Mouse (Mus musculus) NIH3T3 (cell line): ENCODE measurements around the gene Vopp1.
A peak's percentile ranks its signal among the peaks of the same experiment; 100 is the strongest.

Experiments
- DNase-seq: peaks from one replicate; pipeline ENCODE4 v3.0.0-alpha.2; 2012; ENCODE audit warnings: low read depth

Gene Vopp1

DNA sequence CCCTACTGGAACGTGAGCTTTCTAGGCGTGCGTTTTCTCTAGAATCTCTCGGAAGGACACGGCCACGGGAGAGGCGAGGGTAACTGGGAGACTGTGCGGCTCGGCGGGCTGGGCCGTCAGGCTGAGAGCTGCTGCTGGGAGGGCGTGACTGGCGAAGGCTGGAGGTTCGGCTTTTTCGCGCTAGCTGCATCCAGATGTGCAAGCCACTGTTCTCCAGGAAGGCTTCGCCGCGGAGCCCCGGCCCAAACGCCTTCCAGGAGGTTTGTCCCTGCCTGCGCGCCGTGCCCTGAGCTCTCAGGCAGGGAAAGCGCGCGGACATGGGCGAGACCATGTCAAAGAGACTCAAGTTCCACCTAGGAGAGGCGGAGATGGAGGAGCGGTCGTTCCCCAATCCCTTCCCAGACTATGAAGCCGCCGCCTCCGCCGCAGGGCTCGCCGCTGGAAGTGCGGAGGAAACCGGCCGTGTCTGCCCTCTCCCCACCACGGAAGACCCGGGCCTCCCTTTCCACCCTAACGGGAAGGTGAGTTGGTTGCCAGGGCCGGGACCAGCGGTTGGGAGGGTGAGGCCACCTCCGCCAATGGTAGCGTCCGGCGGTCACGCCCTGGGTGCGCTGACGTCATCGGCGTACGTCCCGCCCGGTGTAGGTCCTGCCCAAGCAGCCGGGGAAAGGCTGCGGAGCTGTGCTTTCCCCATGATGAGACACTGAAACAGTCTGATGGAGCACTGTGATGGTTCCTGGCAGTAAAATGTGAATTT is 122.0 kb downstream of the Vopp1 start:
- DNase-seq = peak; percentile 99

DNA sequence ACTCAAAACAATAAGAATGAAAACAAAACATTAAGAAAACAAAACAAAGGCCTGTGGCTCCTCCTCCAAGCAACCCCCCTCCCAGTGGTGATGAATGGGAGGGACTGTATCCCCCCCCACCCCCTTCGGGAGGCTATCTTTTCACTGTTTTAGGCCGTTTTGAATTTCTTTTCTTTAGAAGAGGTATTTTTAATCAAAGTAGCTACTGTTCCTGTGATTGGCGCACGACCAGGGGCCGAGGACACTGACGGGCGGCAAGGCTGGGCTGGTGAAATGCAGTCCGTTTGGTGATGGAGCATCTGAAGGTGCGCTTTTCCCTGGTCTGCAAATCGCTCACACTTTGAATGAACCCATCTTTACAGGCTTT is 122.6 kb downstream of the Vopp1 start, which contains the start of gene Lancl2:
TSS of gene Lancl2 (plus strand) at position 165 of the 367 bp plus-strand sequence.
- peak; percentile 62 for DNase-seq

DNA sequence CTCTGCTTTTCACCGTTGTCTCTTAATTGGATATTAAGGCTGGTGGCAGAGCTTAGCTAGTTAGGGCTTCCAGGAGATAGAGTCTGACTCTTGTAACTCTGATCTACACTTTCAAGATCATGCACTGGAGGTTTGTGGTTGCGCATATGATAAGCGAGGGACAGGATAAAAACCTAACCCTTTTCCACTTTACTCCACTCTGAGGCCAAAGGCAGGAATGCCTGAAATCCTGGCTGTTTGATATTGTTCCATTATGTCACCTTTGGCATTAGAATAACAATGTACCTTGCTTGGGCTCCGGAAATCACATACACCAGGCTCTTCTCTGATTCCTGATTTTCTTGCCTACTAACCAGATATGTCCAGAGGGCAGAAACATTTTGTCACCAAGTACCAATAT is 123.3 kb downstream of the Vopp1 start:
- DNase-seq = no peak

DNA sequence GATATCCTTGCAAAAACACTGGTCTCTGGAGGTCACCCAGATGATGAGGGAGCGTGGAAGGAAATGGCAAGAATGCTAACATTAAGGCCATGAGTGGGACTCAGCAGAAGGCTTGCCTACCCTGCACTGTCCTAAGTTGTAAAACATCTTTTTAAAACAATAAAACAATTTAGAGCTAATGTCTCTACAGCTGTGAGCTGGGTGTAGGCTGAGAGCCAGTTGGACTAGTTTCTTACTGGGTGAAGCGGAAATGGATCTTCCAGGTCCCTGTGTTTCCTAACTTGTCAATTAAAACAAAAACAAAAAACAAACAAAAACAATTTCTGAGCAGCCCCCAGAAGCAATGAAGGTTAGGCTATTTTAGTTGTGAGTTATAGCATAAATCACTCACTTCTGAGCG is 131.8 kb downstream of the Vopp1 start:
- no peak for DNase-seq

DNA sequence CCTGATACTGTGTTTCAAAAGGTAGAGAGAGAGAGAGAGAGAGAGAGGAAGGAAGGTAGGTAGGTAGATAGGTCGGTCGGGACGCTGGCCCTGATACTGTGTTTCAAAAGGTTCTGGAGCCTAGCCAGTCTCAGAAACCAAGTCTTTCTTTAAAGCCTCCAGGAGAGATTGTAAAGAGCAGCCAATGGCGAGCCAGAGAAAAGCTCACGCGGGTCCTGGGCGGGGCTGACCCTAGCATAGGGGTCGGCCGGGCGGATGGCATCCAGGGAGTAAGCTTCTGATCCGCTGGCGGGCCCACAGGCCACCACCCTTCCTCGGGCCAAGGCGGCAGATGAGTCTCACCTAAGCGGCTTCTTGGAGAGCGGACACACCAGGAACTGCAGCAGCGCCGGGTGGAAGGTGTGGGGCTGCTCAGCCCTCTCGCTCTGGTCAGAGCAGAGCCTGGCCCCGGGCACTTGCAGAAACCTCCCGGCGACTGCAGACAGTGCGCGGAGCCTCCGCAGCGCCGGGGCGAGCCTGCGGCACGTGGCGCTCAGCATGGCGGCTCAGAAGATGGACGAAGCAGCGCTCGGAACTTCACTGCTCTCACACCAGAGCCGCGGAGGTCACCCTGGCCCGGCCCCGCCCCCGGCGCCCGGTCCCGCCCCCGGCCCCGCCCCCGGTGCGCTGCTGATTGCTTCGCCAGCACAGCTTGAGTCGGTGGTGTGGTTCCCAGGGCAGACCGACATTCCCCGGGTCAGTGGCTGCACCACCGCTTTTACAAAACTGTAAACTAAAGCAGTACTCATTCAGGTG is 133.3 kb downstream of the Vopp1 start, which contains the start of gene Pyurf:
TSS of gene Pyurf (minus strand) at position 612 of the 795 bp plus-strand sequence.
- DNase-seq = peak; percentile 94

DNA sequence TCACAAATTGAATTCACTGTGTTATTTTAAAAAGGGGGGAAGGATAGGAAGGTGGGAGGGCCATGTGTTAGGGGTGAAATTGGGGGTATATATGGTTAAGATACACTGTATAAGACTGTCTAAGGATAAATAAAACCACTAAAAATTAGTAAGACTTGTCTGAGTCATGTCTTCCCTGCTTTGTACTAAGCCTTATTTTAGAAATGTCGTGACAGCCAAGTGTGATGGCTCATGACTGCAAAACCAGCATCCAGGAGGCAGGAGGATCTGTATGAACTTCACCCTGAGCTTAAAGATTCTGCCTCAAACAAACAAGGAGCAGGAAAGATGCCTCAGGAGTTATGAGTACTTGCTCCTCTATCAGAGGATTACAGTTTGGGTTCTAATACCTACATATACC is 140.8 kb downstream of the Vopp1 start:
- no peak for DNase-seq
